Mouse (Mus musculus) layer of hippocampus, adult 9-10 months (tissue): ENCODE measurements around the gene Foxn1.

Experiments used
- DNase-seq: peaks from one replicate; pipeline ENCODE4 v3.0.0; 2022; ENCODE audit warnings: low spot score

Foxn1 gene

GRCm38 (mm10) chr11:78386508-78387043 is at the start of gene Foxn1:
Foxn1 (minus strand) TSS chr11:78386558.
- DNase-seq: no peak

GRCm38 (mm10) chr11:78435776-78436349 is 49.5 kb upstream of the Foxn1 start:
- no peak for DNase-seq

DNA sequence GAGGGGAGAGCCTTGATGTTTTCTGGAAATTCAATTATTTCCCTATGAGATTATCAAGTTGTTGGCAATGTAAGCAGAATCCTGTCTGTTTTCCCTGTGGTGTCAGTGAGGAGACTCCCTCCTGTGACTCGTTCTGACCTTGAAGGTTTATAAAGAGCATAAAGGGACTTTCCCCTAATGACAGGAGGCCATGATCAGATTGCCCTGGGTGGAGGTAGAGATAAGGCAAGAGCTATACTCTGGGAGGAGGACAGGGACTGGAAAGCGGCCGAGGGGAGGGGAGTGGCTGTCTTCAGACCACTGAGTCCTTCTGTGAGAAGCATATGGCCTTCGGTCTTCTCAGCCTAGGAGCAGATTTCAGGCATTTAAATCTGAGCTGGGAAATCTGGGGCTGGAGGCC is 47.7 kb upstream of the Foxn1 start:
- no peak for DNase-seq

DNA sequence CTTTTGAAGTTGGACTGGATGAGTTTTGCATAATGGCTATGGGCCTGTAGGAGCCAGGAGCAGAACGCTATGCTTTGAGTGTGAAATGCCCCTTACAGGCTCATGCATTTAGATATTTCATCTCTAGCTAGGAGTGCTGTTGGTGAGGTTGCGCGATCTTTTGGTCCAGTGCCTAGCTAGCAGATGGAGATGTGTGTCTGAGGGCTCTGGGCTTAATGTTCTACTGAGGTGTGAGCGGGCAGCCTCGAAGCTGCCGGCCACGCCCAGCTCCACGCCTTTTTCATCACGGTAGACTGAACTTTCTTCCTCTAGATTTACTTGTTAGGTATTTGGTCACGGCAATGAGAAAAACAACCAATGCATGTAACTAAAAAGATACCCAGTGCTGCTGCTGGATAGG is 44.8 kb upstream of the Foxn1 start:
- DNase-seq: no peak

GRCm38 (mm10) chr11:78430195-78430878 is 44.0 kb upstream of the Foxn1 start:
- no peak for DNase-seq

DNA sequence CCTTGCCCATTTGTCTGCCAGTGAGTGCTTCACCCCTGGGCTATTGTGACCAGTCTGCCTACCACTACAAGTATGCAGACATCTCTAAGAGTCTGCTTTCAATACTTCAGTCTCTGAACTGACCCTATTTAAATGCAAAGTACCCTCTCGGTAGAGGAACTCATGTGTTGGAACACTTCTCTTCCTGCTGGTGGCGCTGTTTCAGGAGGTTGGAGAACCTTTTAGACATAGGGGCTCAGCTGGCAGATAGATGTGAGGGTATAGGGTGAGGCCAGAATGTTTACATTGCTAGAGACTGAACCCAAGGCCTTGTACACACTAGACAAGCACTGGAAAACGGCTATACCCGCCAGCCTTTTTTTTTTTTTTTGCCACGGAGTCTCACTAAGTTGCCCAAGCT is 42.0 kb upstream of the Foxn1 start:
- no peak for DNase-seq

DNA sequence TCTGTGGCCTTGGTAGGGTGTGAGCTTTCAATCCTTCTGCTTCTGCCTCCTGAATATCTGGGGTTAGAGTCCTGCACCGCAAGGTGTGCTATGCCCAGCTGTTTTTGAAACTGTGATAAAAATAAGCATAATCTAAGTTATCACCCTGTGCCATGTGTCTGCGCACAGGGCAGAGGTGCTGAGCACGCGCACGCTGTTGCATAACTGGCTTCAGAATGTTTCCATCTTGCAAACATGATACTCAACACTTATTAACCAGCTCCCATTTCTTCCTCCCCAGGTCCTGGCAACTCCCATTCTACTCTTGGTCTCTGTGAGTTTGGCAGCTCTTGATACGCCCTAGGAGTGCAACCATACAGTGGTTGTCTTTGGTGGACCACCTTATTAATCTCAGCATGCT is 41.3 kb upstream of the Foxn1 start:
- no peak for DNase-seq

- no peak for DNase-seq
Observed at GRCm38 (mm10) chr11:78425572-78425971, 39.2 kb upstream of the Foxn1 start.

DNA sequence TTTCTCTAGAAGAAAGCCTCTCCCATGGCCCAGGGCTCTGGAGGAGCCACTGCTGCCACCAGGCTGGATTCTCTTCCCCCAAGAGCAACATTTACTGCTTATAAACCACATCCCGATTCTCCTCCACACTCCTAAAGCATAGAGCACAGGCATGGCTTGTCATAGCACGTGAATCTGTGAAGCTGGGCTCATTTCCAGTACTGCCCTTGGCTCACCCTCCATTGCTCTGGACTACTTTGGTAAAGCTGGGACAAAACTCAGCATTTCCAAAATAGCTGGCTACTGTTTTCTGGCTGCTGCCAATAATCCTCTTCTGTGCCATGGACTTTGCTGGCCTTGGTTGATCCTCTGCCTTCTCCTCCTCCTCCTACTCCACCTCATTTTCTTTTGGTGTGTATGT is 38.0 kb upstream of the Foxn1 start:
- DNase-seq: no peak

GRCm38 (mm10) chr11:78422055-78422819 is 35.9 kb upstream of the Foxn1 start, which contains the start of gene Slc13a2:
Slc13a2 (minus strand) TSS chr11:78422217.
- DNase-seq: no peak

GRCm38 (mm10) chr11:78421201-78422009 is 35.0 kb upstream of the Foxn1 start:
- DNase-seq: no peak

DNA sequence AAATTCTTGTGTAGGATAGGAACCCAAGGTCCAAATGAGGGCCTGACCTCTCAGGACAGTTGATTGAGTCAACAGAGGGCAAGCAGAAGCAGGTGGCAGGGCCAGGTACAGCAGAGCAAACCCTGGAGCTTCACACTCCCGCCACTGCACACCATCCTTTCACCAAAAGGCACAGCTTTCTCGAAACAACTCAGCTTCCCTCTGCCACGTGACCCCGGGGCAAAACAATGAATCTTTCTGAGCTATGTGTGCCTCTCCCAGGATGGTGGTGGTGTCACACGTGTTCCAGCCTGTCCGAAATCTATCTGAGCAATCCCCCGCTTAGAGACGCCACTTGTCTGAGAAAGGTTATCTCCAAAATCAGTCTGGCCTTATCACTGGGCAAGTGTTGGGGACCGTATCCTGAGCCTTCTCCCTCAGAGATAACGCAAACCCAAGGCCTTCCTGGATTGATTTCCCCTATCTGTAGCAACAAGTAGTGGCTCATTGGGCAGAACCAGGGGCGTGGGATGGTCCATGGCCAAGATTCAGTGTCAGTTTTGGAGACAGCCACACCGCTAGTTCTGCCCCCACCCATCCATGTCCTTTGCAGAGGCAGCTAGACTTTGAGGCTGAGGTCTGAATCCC is 34.0 kb upstream of the Foxn1 start:
- no peak for DNase-seq

DNA sequence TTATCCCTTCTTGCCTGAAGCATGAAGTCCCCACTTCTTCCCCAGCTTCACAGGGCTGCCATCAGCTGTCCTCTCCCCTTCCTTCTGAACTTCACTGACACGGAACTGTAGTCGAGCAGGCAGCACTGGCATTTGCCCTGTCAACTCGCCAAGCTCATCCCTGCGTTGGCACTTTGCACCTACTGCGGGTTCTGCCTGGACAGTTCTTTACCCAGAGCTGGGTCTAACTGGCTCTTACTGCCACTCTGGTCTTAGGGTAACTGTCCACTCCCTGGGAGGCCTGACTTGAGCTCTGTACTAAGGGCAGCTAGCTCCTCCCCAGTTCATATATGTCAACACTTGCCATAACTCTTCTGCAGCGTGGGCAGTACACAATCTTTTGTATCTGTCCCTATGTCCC is 30.5 kb upstream of the Foxn1 start:
- no peak for DNase-seq

DNA sequence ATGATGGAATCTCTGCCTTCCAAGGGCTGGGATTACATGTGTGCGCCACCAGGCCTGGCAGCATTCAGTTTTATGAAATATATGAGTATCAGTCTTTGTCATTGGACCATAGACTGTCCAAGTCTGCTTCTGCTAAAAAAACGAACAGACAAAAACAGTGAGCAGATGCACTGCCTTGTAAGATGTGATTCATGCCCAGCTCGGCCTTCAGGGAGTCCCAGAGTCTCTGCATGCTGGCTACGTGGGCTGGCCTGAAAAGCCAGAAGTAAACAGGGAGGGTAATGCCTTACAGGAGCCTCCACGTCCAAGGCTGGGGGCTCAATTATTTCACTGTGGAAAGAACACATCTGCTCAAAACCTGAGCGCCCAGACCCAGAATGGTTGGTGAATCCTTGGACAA is 26.5 kb upstream of the Foxn1 start:
- no peak for DNase-seq

DNA sequence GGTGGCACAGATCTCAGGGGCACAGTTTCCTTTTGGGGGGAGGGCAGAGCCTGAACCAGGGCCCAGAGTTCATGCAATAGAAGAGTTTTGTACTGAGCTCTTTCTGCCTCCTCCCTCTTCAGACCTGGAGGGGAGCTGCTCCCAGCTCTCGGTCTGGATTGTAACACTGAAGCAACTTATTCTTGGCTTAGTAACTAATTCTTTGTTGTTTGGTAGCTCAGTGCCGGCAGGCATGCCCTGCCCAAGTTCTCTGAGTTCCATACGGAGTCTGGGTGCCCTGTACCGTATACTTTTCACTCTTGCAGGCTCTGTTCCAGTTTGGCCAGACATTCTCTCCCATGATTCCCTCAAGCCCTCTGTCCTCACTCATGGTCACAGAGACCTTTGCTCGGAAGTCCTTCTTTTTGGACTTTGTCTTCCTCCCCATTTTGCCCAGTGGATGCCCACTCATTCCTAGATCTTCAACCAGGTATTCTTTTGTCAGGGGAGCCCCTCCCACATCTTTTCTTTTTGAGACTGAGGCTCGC is 26.0 kb upstream of the Foxn1 start:
- DNase-seq: no peak

GRCm38 (mm10) chr11:78411606-78412323 is 25.4 kb upstream of the Foxn1 start:
- no peak for DNase-seq

DNA sequence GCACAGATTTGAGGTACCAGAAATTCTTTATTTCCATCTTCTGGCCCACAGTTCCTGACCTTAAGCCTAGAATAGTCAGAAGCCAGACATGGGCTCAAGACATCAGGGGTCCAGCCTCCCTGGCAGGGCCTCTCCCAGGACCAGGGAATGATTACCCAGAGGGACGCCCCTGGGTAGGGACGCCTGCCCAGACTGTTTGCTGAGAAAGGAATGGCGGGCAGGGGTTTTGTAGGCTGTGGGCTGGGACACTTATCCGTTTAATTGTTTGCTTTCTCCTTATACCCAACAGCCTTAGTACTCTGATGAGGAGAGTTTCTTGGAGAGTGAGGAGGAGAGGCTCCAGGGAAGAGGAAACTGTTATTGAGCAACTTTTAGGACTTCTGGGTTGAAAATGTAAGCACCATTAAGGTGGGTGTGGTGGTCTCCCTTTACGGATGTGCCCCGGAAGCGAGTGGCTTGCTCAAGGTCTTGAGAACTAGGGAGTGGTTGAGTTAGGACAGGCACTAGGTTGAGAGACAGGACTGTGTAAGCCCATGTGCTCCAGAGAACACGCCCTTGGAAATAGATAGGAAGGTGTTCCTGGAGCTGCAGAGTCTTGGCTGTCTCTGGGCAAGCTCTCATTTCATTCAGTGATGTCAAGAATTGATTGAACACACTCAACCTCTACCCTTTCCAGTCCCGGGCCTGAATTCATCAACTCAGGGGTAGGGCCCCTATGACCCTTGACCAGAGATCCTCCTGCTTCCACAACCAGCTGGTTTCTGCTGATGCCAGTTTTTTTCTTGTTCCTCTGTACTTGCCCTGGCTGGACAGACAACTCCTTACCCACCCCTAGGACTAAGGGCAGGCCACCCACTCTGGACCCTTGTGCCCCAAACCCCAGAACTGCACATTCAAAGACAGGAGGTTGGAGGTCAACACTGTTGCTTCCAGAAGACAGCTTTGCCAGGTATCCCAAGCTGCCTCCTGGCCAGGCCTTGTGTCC is 22.2 kb upstream of the Foxn1 start:
- no peak for DNase-seq

DNA sequence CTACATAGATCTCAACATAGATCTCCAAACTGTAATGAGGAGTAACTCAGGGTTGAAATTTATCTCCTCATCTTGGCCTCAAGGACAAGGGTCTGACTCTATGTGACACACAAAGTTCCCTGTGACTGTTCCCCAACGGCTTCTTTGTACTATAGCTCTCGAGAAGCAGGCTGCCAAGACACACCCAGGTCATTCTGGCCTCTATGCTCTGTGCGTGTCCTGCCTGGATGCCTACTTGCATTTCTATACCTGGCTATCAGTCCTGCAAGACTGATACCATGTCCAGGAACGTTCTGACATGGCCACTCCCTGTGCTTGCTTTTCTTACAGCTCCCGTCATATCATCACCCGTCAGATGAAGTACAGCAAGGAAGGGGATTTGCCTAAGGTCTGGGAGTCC is 15.7 kb upstream of the Foxn1 start:
- DNase-seq: no peak

GRCm38 (mm10) chr11:78401469-78401868 is 15.1 kb upstream of the Foxn1 start:
- DNase-seq: no peak

GRCm38 (mm10) chr11:78400936-78401335 is 14.6 kb upstream of the Foxn1 start:
- no peak for DNase-seq
